Mouse (Mus musculus) gastrocnemius, adult 8-10 months (tissue): ENCODE measurements around the gene Tmem135. TPM values are rescaled to one million over a fixed set of nuclear protein-coding genes. Genes with fewer than 3 reads are reported as not detected.

ENCODE experiments used
- DNase-seq, 2 experiments: peaks; one replicate each; pipeline ENCODE4 v3.0.0; 2022; ENCODE audit warnings: low spot score in 2 of 2
- total RNA-seq, 4 experiments: library from RNA; stranded (reverse); gene quantifications; 2 replicates each; pipeline ENCODE4 v1.2.4; 2022

Tmem135 gene
- total RNA-seq, 4 experiments from 2014 or later: 13.9 to 18.6 (median 15.0) TPM

DNA sequence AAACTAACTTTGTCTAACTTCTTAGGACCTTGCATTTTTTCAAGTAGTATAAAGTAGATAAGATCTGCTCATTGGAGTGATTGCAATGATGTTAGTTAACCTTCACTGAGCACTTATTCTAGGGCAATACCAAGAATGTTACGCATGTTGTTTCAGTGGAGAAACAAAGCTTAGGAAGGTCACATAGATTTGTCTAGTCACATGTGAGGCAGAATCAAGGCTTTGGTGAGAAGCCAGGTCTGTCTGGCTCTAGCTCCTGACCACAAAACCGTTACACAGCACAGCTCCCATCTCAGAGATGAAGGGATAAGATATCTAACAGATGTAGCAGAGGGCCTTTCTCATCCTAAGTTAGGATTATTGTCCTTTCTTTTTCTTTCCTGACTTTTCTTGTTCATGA, 13.4 kb downstream of the Tmem135 start:
- no peak for DNase-seq

DNA sequence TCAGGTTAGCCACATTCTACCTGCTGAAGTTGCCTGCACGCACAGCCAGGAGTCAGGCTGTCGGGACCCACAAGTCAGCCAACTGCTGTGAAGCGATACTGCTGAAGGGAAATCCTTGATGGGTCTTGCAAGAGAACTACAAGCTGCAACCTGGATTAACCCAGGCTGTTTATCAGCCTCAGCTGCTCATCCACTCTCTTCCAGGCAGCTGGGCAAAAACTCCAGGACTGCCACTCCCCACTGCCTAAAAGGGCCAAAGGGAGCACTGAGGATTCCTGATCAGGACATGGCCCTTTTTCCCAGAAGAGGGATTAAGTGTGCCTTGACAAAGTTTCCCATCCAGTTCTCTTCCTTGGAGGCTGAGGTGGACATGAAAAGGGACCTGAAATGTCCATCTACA, 15.0 kb downstream of the Tmem135 start:
- DNase-seq: no peak

DNA sequence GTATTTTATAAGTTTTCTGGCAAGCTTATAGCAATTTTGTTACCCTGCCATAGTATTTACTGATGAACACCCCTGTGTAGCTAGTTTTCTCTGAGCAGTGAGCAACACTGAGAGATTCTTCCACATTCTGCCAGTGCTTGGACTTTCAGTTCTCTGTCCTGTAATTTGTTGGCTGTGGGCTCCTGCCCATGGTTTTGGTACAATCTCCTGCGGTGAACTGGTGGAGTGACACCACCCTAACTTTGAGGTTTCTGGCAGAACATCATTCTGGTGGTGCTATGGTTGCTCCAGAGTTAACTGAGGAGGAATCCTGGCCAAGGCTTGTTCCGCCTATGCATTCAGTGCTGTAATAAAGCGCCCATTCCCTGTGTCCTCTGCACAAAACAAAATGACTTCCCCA, 21.1 kb downstream of the Tmem135 start:
- DNase-seq: no peak

DNA sequence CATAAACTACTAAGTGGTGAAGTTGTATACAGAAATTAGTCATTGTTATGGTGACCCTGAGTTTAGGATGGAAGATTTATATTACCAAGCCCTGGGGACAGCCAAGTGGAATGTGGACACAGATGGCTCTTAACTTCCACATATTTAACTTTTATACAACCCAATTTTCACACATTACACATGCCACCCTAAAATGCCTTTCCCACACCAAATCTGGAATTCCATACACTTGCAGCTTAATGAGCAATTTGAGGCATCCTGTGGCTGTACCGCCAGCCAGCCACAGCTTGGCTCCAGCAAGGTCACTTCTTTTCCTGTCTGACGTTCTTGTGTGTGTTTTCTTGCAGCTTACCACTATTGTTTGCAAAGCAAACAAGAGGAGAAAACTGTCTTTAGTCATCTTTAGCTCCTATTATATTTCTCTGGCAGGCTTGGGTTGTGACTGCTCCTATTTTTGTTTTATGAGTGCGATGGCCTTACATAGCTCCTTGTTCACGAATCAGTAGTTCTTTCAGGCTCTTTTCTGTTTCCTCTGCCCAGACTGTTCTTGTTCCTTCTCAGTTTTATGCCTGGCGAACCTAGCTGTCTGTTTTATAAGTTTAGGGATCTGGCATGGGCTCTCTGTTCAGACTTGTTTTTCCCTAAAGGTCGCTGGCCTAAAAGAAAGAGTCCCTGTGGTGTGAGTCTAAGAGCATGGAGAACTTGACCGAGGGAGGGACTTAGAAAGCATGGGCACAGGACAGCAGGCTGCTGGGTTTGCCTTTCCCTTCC, 22.9 kb downstream of the Tmem135 start:
- no peak for DNase-seq

DNA sequence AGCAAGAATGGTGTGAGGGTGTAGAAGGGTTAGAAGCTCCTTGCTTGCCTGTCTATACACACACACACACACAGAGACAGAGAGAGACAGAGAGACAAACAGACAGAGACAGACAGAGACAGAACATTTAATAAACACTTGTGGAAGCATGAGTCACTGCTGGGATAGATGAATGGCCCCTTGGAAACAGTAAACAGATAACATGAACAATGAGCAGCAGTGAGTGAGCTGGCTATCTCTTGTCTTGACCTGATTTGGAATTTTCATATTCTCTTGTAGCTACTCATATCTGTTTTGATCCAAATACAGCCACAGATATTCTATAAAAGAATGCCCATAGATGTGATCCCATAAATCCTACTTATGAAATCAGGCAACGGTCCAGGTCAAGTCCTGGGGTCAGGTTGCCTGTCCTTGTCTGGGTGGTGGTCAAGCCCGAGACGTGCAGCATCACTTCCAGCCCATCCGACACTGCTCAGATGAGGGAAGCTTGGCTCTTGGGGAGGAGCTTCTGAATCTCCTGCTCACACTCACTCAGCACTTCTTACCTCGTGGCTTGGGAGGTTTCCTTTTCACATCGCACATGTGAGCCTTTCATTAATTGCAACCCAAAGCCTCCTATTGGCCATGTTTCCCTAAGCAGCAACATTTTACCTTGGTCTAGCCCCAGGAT, 32.3 kb downstream of the Tmem135 start:
- DNase-seq: no peak

DNA sequence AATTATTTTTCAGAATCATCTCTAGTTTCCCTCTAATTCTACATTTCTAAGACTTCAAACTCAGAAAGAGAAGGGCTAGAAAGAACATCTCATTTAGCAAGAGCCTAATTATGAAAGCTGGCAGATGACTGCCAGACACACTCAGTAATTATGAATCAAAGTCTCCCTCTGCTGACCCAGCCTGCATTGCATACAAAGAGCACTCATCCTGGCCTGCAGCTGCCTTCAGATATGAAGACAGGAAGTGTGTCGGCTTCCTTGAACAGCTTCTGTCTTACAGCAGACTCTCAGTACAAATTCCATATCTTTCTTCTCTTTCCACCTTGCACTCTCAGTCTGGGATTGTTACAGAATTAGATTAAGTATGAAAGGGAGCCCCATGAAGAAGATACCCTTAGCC, 33.1 kb downstream of the Tmem135 start:
- no peak for DNase-seq

DNA sequence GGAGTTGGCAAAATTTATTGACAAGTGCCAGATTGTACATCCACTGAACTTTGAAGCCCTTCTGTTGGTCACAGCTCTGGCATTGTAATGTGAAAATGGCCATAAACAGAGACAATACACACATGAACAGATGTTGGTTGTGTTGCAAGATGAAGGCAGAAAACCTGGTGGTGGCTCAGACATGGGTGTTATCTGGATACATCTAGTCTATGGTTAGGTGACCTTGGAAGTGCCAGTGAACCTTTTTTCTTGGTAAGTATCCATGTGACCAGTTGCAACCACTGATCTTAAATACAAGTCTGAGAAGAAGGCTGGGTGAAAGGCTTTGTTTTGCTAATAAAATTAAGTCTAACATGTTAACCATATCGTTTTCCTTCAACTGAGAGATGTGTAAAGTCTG, 33.9 kb downstream of the Tmem135 start:
- no peak for DNase-seq

DNA sequence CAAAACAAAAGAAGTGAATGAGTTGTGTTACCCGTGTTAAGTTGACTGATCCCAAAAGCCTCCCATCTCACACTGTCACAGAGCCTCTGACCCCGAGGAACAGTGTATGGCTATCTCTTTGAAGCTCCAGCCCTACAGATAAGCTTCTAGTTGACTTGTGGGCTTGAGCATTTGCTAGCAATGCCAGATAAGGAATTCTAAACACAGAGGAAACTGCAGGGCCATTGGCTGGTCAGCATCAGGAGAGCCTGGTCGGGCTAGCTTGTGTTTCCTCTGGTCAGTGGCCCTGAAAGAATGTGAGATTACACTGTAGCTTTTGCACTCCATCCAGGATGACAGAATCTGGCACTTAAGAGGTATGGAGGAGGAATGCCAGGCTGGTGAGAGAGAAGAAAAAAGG, 36.4 kb downstream of the Tmem135 start:
- DNase-seq: no peak

DNA sequence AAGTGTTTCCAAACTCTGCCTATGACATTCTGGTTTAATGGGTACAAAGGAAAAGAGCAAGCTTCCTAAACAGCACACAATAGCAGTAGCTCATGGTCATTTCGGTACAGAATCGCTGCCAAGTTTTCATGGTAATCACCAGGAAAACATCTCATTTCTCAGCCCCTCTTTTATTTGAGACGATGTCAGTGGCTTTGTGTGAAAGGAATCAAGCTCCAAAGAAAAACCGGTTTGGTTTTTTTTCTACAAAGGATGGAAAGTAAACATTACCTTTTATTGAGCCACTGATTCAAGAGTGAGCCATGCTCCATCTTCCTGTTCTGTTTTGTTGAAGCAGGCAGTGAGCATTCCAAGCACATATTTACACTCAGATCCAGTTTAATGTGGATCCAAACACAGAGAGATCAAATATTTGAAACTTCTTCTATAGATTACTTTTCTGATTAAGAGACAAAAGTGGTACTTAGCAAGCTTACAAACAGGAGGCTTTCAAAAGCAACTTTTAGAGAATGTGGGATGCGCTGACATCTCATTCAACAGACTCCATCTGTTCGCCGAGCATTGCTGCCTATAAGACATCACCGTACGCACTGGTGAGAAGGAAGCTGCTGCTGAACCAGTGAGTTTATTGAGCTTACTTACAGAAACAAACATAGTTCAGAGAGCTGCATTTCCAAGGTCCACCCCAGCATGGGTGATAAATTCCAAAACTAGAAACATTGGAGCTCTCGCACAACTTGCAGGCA, 38.7 kb downstream of the Tmem135 start:
- DNase-seq: no peak

DNA sequence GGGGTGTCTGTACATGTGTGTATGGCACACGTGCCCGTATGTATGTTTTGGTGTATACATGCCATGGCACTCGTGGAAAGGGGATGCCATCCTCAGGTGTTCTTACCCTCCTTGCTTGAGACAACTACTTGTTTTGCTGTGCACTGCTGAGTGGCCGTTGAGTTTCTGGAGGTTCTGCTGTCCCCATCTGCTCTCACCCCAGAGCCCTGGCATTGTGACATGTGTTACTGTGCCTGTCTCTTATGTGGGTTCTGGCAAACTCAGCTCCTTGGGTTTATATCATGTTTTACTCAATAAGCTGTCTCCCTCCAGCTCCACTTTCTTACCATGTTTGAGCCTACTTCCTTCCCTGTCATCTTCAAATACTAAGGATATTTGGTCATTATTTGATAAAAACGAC, 40.0 kb downstream of the Tmem135 start:
- DNase-seq: no peak

DNA sequence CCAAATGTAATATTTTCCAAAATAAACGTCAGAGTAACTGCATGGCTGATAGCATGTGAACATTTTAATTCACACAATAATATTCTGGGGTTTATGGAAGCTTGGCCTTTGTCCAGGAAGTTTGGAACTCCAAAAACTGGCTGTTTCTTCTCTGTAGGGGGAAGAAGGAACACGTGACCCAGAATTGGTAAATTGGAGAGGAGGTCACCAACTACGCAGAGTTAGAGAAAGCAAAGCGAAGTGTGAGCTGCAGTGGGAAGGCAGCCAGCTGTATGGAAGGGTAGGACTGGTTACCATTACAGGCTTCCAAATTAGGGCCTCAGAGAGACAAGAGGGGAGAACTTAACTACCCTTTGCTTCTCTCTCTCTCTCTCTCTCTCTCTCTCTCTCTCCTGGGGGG, 47.7 kb downstream of the Tmem135 start:
- no peak for DNase-seq

DNA sequence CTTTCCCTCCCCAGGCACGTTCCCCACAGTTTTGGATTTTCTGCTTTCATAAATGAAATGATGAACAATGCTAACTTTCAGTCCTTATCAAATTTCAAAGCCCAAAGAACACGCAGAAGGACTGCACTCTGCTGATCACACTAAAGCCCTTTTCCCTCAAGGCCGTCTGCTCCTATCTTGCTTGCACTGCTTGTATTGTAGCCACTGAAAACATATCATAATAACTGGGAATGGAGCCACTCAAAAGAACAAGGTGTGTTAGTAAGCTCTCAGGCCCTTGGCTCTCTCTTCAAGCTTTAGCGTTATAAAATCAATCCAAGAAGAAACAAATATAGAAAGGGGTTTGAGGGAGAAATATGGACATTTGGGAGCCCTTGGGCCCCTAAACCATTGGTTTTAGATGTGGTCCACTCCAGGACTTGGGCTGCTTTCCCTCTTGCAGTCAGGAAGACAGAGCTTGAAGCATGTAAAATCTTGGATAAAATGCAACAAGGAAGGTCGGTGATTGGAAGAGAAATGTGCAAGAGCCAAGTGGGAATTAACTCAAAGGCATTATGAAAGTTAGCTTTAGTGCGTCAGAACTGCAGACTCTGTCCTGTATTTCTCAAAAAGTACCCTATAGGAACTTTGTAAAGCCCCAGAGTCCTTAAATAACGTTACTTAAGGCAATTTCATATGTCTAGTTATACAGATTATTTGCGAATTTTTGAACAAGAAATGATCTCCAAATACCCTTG, 48.3 kb downstream of the Tmem135 start:
- DNase-seq: no peak

DNA sequence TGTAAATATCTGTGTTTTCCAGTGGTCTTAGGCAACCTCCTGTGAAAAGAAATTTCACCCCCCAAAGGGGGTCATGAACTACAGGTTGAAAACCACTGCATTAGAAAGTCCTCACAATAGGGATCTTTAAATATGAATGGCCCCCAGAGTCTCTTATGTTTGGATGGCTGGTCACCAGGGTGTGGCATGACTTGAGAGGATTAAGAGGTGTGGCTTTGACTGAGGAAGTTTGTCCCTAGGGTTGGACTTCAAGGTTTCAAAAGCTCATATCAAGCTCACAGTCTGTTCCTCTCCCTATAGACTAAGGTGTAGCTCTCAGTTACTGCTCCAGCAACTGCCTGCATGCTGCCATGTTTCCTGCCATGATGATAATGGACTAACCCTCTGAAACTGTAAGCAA, 62.0 kb downstream of the Tmem135 start:
- no peak for DNase-seq

DNA sequence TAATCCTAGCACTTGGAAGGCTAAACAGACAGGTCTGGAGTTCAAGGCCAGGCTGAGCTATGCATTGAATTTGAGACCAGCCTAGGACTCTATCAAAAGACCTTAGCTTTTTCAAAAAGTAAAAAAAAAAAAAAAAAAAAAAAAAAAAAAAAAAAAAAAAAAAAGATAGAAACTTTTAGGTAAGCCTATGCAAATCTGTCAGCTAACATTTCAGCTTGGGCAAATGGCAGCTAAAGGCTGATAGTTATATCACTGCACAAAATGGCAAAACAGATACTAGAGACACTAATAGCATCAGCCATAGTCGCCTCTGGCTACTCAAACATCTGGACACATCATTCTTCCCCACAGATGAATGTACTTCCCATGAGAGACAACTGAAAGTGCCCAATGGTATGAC, 64.2 kb downstream of the Tmem135 start:
- DNase-seq: no peak

DNA sequence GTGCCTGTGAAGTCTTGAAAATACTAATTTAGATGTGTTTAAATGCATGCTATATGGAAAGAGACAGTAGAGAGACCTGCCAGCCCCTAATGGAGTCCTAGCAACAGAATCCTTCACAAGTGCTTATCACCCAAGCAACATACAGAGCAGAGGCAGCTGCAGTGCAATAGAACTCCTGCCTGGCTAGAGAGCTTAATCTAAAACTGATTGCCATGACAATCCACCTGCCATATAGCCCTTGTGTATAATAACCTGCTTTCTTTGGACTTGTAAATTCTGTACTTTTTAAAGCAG, 64.9 kb downstream of the Tmem135 start:
- no peak for DNase-seq

DNA sequence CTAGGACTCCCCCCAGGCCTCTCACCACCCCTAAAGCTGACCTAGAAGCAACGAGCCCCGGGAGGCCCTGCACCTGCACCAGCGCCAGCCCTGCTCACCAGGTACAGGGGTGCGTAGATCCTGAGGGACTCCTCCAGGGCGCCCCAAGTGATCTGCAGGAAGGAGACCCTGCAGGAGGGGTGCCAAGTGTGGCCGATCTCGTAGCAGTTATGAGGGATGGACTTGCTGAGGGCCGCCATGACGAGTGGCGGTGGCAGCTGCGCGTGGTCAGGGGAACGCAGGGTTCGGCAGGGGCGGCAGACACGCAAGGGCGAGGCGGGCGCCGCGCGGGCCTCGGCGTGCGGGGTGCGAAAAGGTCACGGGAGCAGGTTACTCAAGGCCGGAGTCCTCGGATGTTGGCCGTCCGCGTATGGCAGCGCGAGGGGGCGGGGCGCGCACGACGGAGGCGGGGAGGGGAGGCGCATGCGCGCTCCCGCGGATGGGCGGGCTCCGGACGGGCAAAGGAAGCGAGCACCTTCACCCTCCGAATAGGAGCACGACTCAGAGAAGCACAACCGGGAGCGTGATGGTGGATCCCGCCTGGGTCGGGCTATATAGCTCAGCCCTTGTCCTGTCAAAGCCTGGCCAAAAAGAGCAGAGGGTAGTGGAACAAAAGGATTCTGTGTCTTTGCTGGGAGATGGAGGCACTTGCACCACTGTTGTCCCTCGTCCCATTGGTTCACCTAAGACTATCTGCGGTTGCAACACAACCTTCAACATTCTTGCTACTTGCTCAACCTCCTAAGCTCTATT, 65.5 kb downstream of the Tmem135 start:
- peak; percentile 84 to 92 for DNase-seq

DNA sequence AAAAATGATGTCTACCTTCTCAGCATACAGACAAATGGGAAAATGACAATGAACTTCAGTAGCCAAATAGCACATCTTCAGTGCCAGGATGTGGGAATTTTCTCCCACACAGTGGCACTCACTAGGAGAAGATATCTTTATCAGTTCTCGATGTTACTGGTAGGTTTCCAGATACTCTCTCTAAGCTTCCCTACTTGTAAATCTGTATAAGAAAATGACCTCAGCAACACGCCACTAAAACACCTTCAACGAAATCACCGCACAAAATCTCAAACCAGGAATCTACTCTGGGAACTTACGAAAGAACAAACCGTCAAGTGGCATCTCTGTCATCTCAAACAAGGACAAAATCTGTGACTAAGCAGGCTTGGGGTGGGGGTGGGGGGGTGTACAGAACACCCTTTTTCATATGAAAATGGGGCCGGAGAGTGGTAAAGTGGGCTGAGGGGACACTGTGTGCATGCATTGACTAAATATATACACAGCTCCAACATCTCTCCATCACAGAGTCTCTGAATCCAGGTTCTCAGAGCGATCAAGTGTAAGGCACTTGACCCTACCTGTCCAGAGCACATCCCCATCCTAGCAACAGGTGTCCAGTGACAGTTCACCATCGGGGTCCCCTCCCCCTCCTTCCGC, 66.2 kb downstream of the Tmem135 start:
- DNase-seq: no peak

DNA sequence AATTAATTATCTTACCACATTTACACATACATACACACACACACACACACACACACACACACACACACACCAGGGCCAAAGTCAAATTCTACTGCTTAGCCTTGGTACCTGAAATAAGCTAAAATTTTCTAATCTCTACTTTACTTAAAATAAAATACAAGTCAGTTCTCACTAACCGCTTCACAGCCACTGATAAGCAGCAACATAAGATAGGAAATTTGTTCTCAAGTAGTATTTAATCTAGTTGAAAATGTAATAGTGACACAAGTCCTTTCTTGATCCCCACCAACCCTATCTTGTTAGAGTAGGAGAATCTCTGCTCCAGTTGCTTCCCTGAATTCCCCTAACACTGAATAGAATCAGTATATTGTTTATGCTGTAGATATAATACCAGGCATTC, 67.6 kb downstream of the Tmem135 start:
- no peak for DNase-seq

DNA sequence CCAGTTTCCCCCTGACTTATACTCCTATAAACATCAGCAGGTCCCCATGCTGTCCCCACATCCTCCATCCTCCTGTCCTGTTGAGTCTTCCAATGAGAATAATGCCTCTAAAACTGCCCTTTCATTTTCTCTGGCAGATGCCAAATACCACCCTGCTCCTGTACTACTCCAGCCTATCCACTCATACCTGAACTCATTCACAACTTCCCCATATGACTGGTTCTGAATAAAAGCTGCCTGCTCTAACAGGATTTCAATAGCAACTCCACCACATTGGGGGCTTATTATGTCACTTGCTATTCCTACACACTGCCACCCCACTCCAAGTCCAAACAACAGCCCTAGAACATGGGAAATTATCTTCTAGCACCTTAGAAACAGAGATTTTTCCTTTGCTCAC, 68.7 kb downstream of the Tmem135 start:
- DNase-seq: no peak

DNA sequence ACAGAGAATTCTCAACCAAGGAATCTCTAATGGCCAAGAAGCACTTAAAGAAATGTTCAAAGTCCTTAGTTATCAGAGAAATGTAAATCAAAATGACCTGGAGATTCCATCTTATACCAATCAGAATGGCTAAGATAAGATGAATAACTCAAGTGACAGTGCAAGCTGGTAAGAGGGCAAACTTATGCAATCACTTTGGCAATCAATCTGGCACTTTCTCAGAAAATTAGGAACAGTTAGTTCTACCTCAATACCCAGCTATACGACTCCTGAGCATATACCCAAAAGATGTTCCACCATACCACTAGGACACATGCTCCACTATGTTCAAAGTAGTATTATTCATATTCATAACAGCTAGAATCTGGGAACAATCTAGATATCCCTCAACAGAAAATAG, 74.1 kb downstream of the Tmem135 start:
- no peak for DNase-seq

DNA sequence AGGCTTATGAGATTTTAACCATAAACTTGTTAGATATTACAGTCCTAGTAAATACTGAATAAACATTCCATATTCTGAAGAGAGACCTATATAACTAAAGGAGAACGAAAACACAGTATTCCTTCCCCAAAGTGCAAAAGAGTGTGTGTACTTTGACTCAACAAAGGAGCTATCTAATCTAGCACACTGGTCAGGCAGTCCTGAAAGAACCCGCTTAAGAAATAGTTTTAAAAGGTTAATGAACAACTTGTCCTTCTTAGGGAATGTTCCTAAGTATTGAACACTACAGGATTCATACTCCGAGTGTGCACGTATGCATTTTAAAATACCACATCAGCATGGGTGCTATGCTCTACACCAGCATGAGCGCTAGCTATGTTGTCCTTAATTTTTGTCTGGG, 76.3 kb downstream of the Tmem135 start:
- DNase-seq: no peak
